Mouse (Mus musculus): ENCODE data around the gene Tgfbr2. TPM values are rescaled to one million over a fixed set of nuclear protein-coding genes. Genes with fewer than 3 reads are reported as not detected.

Gene Tgfbr2
- polyA plus RNA-seq, 1 experiment from 2014 or later, result 8.5 TPM

DNA sequence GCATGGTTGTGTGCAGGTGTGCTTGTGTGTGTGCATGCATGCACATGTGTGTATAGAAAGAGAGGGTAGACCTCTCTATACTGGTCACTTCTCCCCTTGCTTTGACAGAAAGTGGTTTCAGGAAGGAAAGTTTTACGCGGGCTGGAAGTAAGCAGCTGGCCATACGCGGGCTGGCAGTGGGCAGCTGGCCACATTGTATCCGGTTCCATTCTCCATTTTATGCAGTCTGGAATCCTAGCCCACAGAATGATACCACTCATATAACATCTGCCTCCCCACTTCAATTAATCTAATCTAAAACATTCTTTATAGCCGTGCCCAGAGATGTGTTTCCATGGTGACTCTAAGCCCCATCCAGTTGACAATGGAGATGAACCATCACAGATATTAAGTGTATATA, 136.9 kb downstream of the Tgfbr2 start:
- Histone ChIP-seq H3K4me1 (peaks cover 6% of the 10 kb centered on the region), H3K9me3 (no peaks in the 10 kb centered on the region), H3K27ac (no peak overlapping the region), H3K36me3 (replicated peaks) (no peaks in the 10 kb centered on the region), H3K9ac (no peak overlapping the region), H3K4me2 (no peak overlapping the region), H3K27me3 (replicated peaks) (no peaks in the 10 kb centered on the region), H3K4me3 (no peak overlapping the region)
- ATAC-seq (replicated peaks), result no peak
- 80% methylated on average over 6 of the region's 6 CpGs for WGBS
